ENCODE assay signal across 14 mouse cellular contexts in the genomic region with DNA sequence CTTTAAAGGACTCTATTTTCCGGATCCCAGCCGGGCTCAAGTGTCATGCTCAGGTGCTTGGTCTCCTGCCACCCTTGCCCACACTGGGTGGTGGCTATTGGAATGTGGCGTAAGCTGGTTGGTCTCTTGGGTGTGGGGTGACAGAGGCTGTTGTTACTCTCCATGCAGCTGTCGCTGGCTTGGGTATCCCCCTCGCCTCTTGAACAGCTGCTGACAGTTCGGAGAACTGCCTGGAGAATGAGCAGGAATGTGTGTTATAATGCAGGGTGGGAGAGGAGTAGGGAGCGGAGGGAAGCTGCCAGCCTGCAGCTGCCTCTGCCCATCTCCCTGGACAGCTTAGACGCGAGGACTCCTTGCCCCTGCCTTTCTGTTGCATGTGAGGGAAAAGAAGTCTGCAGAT. TPM values are rescaled to one million over a fixed set of nuclear protein-coding genes. Genes with fewer than 3 reads are reported as not detected.
DNase-seq lines count a peak whose midpoint lies in the region; ATAC-seq and TF ChIP-seq lines count a peak whose summit lies in the region.
"Had no signal": no experiment of that assay in that cellular context is flagged by ENCODE, and none has a peak within 500 bp of the region (broad histone marks: within the 10 kb centered on the region; RNA-seq: fewer than 3 reads in every experiment).

No protein-coding gene starts in this region.

- DNase-seq in embryonic facial prominence, embryonic 10.5 days (ENCODE audit: low spot score): no peak
- no peak for DNase-seq in lung, adult 2 months
- DNase-seq in left cerebral cortex, postnatal 14 days (ENCODE audit: low spot score in 2 of 2): no peak
- DNase-seq: kidney, postnatal 14 days; liver; thymus, postnatal 14 days had no signal

- no peak for ATAC-seq in embryonic facial prominence, embryonic 12.5 days (ENCODE audit: insufficient number of reproducible peaks, insufficient read depth, low FRiP score, low TSS enrichment)
- ATAC-seq in intestine, embryonic 15.5 days: no peak
- ATAC-seq in intestine, embryonic 16.5 days: no peak
- no peak for ATAC-seq in lung, embryonic 16.5 days (ENCODE audit: low read depth)
- ATAC-seq: forebrain, embryonic 14.5 days had no signal

- peaks cover 75% of the 10 kb centered on the region for H3K36me3 ChIP-seq in embryonic facial prominence, embryonic 12.5 days
- H3K36me3 ChIP-seq in embryonic facial prominence, embryonic 10.5 days (replicated peaks): peaks cover 100% of the 10 kb centered on the region
- peaks cover 51% of the 10 kb centered on the region for H3K36me3 ChIP-seq in intestine, embryonic 15.5 days
- H3K36me3 ChIP-seq in intestine, embryonic 16.5 days (ENCODE audit: control insufficient read depth, insufficient read depth, low read length): peaks cover 20% of the 10 kb centered on the region; the same call in 1 of the 2 replicates
- peaks cover 50% of the 10 kb centered on the region for H3K36me3 ChIP-seq in lung, embryonic 16.5 days (ENCODE audit: control insufficient read depth, insufficient read depth, low read length)
- peaks cover 55% of the 10 kb centered on the region for H3K36me3 ChIP-seq in macrophage (ENCODE audit: inconsistent target)

- no peak for TF ChIP-seq POLR2A in lung, adult 2 months (IDR thresholded peaks at IDR 0.05; ENCODE audit: borderline replicate concordance, extremely low read depth, low read depth, low read length)

- WGBS in embryonic facial prominence, embryonic 12.5 days: 79% methylated on average over 9 of the region's 9 CpGs
- WGBS in embryonic facial prominence, embryonic 10.5 days: 81% methylated on average over 9 of the region's 9 CpGs
- 80% methylated on average over 9 of the region's 9 CpGs for WGBS in intestine, embryonic 15.5 days
- WGBS in intestine, embryonic 16.5 days: 76% methylated on average over 9 of the region's 9 CpGs
- WGBS in lung, embryonic 16.5 days: 62% methylated on average over 9 of the region's 9 CpGs
- 47% methylated on average over 9 of the region's 9 CpGs for WGBS in lung, adult 2 months
- WGBS in macrophage (ENCODE audit: missing documents): 93% methylated on average over 7 of the region's 9 CpGs

- no peak overlapping the region for H3K4me2 ChIP-seq in embryonic facial prominence, embryonic 12.5 days (replicated peaks)
- no peak overlapping the region for H3K4me2 ChIP-seq in intestine, embryonic 15.5 days (replicated peaks)
- H3K4me2 ChIP-seq in intestine, embryonic 16.5 days (ENCODE audit: low read depth, low read length): no peak overlapping the region
- no peak overlapping the region for H3K4me2 ChIP-seq in lung, embryonic 16.5 days (ENCODE audit: low read depth, low read length)

- no peak for TF ChIP-seq CTCF in lung, adult 2 months (IDR thresholded peaks at IDR 0.05; ENCODE audit: insufficient read depth, low read length)

- no peak overlapping the region for H3K9ac ChIP-seq in embryonic facial prominence, embryonic 12.5 days
- H3K9ac ChIP-seq in intestine, embryonic 15.5 days: no peak overlapping the region
- H3K9ac ChIP-seq in intestine, embryonic 16.5 days (ENCODE audit: low read depth, low read length): no peak overlapping the region
- H3K9ac ChIP-seq in lung, embryonic 16.5 days (ENCODE audit: low read length): no peak overlapping the region

- H3K4me1 ChIP-seq in embryonic facial prominence, embryonic 12.5 days: peaks cover 3% of the 10 kb centered on the region
- H3K4me1 ChIP-seq in embryonic facial prominence, embryonic 10.5 days: peaks cover 48% of the 10 kb centered on the region
- H3K4me1 ChIP-seq in intestine, embryonic 15.5 days (replicated peaks): peaks cover 14% of the 10 kb centered on the region
- peaks cover 18% of the 10 kb centered on the region for H3K4me1 ChIP-seq in intestine, embryonic 16.5 days (ENCODE audit: control insufficient read depth, insufficient read depth, low read length)
- H3K4me1 ChIP-seq in lung, embryonic 16.5 days (replicated peaks; ENCODE audit: control insufficient read depth, insufficient read depth, low read length): peaks cover 56% of the 10 kb centered on the region
- H3K4me1 ChIP-seq in lung, adult 2 months (ENCODE audit: control insufficient read depth, insufficient read depth, low read length): peaks cover 53% of the 10 kb centered on the region

- peak overlapping the region; percentile 43 for H3K27ac ChIP-seq in embryonic facial prominence, embryonic 12.5 days
- H3K27ac ChIP-seq in embryonic facial prominence, embryonic 10.5 days (replicated peaks): no peak overlapping the region
- 0 out of 2 replicates have a peak overlapping the region, but pooled peaks have one; percentile 22 for H3K27ac ChIP-seq in intestine, embryonic 15.5 days
- no peak overlapping the region for H3K27ac ChIP-seq in intestine, embryonic 16.5 days (ENCODE audit: low read length)
- H3K27ac ChIP-seq in lung, embryonic 16.5 days (ENCODE audit: low read length): peak overlapping the region; percentile 78
- H3K27ac ChIP-seq in macrophage: peak overlapping the region; percentile 76

- H3K4me3 ChIP-seq in embryonic facial prominence, embryonic 12.5 days: no peak overlapping the region
- no peak overlapping the region for H3K4me3 ChIP-seq in embryonic facial prominence, embryonic 10.5 days
- H3K4me3 ChIP-seq in intestine, embryonic 15.5 days (replicated peaks): no peak overlapping the region
- H3K4me3 ChIP-seq in intestine, embryonic 16.5 days (ENCODE audit: low read length): no peak overlapping the region
- no peak overlapping the region for H3K4me3 ChIP-seq in lung, embryonic 16.5 days (ENCODE audit: low read length)
- H3K4me3 ChIP-seq in lung, adult 2 months (replicated peaks; ENCODE audit: extremely low read depth, low read depth, low read length): no peak overlapping the region
- no peak overlapping the region for H3K4me3 ChIP-seq in macrophage (ENCODE audit: inconsistent target)
- H3K4me3 ChIP-seq: hindbrain, embryonic 10.5 days had no signal

- intact Hi-C loops in left cerebral cortex, postnatal 14 days (cut with DNase I): no loop called here

- H3K79me2 ChIP-seq in macrophage (ENCODE audit: inconsistent target): peaks cover 100% of the 10 kb centered on the region

- H3K27me3 ChIP-seq in embryonic facial prominence, embryonic 12.5 days: no peaks in the 10 kb centered on the region
- no peaks in the 10 kb centered on the region for H3K27me3 ChIP-seq in embryonic facial prominence, embryonic 10.5 days (replicated peaks; ENCODE audit: low read depth, poor library complexity, severe bottlenecking)
- no peaks in the 10 kb centered on the region for H3K27me3 ChIP-seq in intestine, embryonic 15.5 days (replicated peaks)
- H3K27me3 ChIP-seq in intestine, embryonic 16.5 days (replicated peaks; ENCODE audit: control insufficient read depth, insufficient read depth, low read length): no peaks in the 10 kb centered on the region
- no peaks in the 10 kb centered on the region for H3K27me3 ChIP-seq in lung, embryonic 16.5 days (ENCODE audit: control insufficient read depth, insufficient read depth, low read depth, low read length)

- H3K9me3 ChIP-seq in embryonic facial prominence, embryonic 12.5 days: no peaks in the 10 kb centered on the region
- no peaks in the 10 kb centered on the region for H3K9me3 ChIP-seq in embryonic facial prominence, embryonic 10.5 days
- H3K9me3 ChIP-seq in intestine, embryonic 15.5 days: no peaks in the 10 kb centered on the region
- H3K9me3 ChIP-seq in intestine, embryonic 16.5 days (ENCODE audit: control insufficient read depth, low read length): no peaks in the 10 kb centered on the region
- no peaks in the 10 kb centered on the region for H3K9me3 ChIP-seq in lung, embryonic 16.5 days (ENCODE audit: control insufficient read depth, low read length)
- H3K9me3 ChIP-seq: G1E; hindbrain, embryonic 10.5 days had no signal

RNA-seq across cellular contexts. Expression of a gene that starts 22.9 kb away (rescaled TPM):
- polyA plus RNA-seq in embryonic facial prominence, embryonic 12.5 days (2016; fragmentation: Nextera tagmentation; extraction: Ambion mirVana): not detected in 2 replicates
- polyA plus RNA-seq in embryonic facial prominence, embryonic 10.5 days (2016; fragmentation: Nextera tagmentation; extraction: Ambion mirVana): not detected in 2 replicates
- not detected in 2 replicates for polyA plus RNA-seq in intestine, embryonic 15.5 days (2015; fragmentation: Nextera tagmentation; extraction: Ambion mirVana)
- polyA plus RNA-seq in intestine, embryonic 16.5 days (2015; fragmentation: Nextera tagmentation; extraction: Ambion mirVana): not detected in 2 replicates
- not detected in 2 replicates for polyA plus RNA-seq in lung, embryonic 16.5 days (2015; fragmentation: Nextera tagmentation; extraction: Ambion mirVana)
- 0.41 and 0.76 TPM in 2 replicates for polyA plus RNA-seq in lung, adult 2 months (2012; rRNA removed)
- not detected for total RNA-seq in macrophage (2018; cell fraction: chromatin; rRNA removed)
- not detected for total RNA-seq in macrophage (2018; cell fraction: cytosol; rRNA removed)
- not detected for total RNA-seq in macrophage (2018; cell fraction: nucleus; rRNA removed)
- polyA plus RNA-seq in macrophage (2018): not detected in 3 replicates
- total RNA-seq in left cerebral cortex, postnatal 14 days (2021): not detected
- total RNA-seq: G1E had no signal
- polyA plus RNA-seq: forebrain, embryonic 14.5 days; G1E; hindbrain, embryonic 10.5 days had no signal

RNA-seq across cellular contexts. Expression of a gene that starts 24.3 kb away (rescaled TPM):
- 117 and 123 TPM in 2 replicates for polyA plus RNA-seq in embryonic facial prominence, embryonic 12.5 days (2016; fragmentation: Nextera tagmentation; extraction: Ambion mirVana)
- 110 and 116 TPM in 2 replicates for polyA plus RNA-seq in embryonic facial prominence, embryonic 10.5 days (2016; fragmentation: Nextera tagmentation; extraction: Ambion mirVana)
- 60.4 and 61.2 TPM in 2 replicates for polyA plus RNA-seq in intestine, embryonic 15.5 days (2015; fragmentation: Nextera tagmentation; extraction: Ambion mirVana)
- polyA plus RNA-seq in intestine, embryonic 16.5 days (2015; fragmentation: Nextera tagmentation; extraction: Ambion mirVana): 41.5 and 43.7 TPM in 2 replicates
- 123 and 125 TPM in 2 replicates for polyA plus RNA-seq in lung, embryonic 16.5 days (2015; fragmentation: Nextera tagmentation; extraction: Ambion mirVana)
- polyA plus RNA-seq in lung, adult 2 months (2012; rRNA removed): 186 and 233 TPM in 2 replicates
- 100 to 1,000 TPM; 401 to 771 (median 585) TPM for total RNA-seq in macrophage (2018; cell fraction: chromatin; rRNA removed)
- total RNA-seq in macrophage (2018; cell fraction: cytosol; rRNA removed): 100 to 1,000 TPM; 114 to 210 (median 154) TPM
- 100 to 1,000 TPM; 216 to 483 (median 324) TPM for total RNA-seq in macrophage (2018; cell fraction: nucleus; rRNA removed)
- 83.0 to 111 TPM (median 86.2 TPM) in 3 replicates for polyA plus RNA-seq in macrophage (2018)
- total RNA-seq in left cerebral cortex, postnatal 14 days (2021): 100 to 1,000 TPM; 310 to 316 TPM

RNA-seq across cellular contexts. Expression of a gene that starts 54.3 kb away (rescaled TPM):
- polyA plus RNA-seq in embryonic facial prominence, embryonic 12.5 days (2016; fragmentation: Nextera tagmentation; extraction: Ambion mirVana): 184 and 185 TPM in 2 replicates
- polyA plus RNA-seq in embryonic facial prominence, embryonic 10.5 days (2016; fragmentation: Nextera tagmentation; extraction: Ambion mirVana): 229 and 231 TPM in 2 replicates
- 338 and 390 TPM in 2 replicates for polyA plus RNA-seq in intestine, embryonic 15.5 days (2015; fragmentation: Nextera tagmentation; extraction: Ambion mirVana)
- polyA plus RNA-seq in intestine, embryonic 16.5 days (2015; fragmentation: Nextera tagmentation; extraction: Ambion mirVana): 371 and 377 TPM in 2 replicates
- polyA plus RNA-seq in lung, embryonic 16.5 days (2015; fragmentation: Nextera tagmentation; extraction: Ambion mirVana): 354 and 367 TPM in 2 replicates
- polyA plus RNA-seq in lung, adult 2 months (2012; rRNA removed): 139 and 188 TPM in 2 replicates
- total RNA-seq in macrophage (2018; cell fraction: chromatin; rRNA removed): 10 to 100 TPM in 24 of 26 experiments, 1 to 10 TPM in 2; 6.9 to 42.1 (median 15.7) TPM
- 100 to 1,000 TPM in 20 of 26 experiments, 10 to 100 TPM in 6; 79.8 to 136 (median 115) TPM for total RNA-seq in macrophage (2018; cell fraction: cytosol; rRNA removed)
- 100 to 1,000 TPM in 1 of 26 experiments, 10 to 100 TPM in 25; 23.5 to 102 (median 68.8) TPM for total RNA-seq in macrophage (2018; cell fraction: nucleus; rRNA removed)
- 108 to 122 TPM (median 113 TPM) in 3 replicates for polyA plus RNA-seq in macrophage (2018)
- total RNA-seq in left cerebral cortex, postnatal 14 days (2021): 100 to 1,000 TPM; 114 to 123 TPM

RNA-seq across cellular contexts. Expression of a gene that starts 55.6 kb away (rescaled TPM):
- polyA plus RNA-seq in embryonic facial prominence, embryonic 12.5 days (2016; fragmentation: Nextera tagmentation; extraction: Ambion mirVana): 116 and 117 TPM in 2 replicates
- polyA plus RNA-seq in embryonic facial prominence, embryonic 10.5 days (2016; fragmentation: Nextera tagmentation; extraction: Ambion mirVana): 98.6 and 105 TPM in 2 replicates
- polyA plus RNA-seq in intestine, embryonic 15.5 days (2015; fragmentation: Nextera tagmentation; extraction: Ambion mirVana): 72.4 and 75.8 TPM in 2 replicates
- 61.1 and 61.5 TPM in 2 replicates for polyA plus RNA-seq in intestine, embryonic 16.5 days (2015; fragmentation: Nextera tagmentation; extraction: Ambion mirVana)
- polyA plus RNA-seq in lung, embryonic 16.5 days (2015; fragmentation: Nextera tagmentation; extraction: Ambion mirVana): 82.1 and 86.2 TPM in 2 replicates
- 46.7 and 51.4 TPM in 2 replicates for polyA plus RNA-seq in lung, adult 2 months (2012; rRNA removed)
- total RNA-seq in macrophage (2018; cell fraction: chromatin; rRNA removed): 100 to 1,000 TPM; 198 to 376 (median 277) TPM
- total RNA-seq in macrophage (2018; cell fraction: cytosol; rRNA removed): 10 to 100 TPM; 20.0 to 34.1 (median 23.1) TPM
- total RNA-seq in macrophage (2018; cell fraction: nucleus; rRNA removed): 100 to 1,000 TPM; 123 to 220 (median 167) TPM
- polyA plus RNA-seq in macrophage (2018): 23.7 to 38.1 TPM (median 25.0 TPM) in 3 replicates
- total RNA-seq in left cerebral cortex, postnatal 14 days (2021): 10 to 100 TPM; 53.6 to 55.1 TPM

Comparison
In these comparisons a context has a peak if more than half of its experiments do, and no peak if none do; other contexts are left out.
1. H3K27ac ChIP-seq: peak in embryonic facial prominence, embryonic 12.5 days (single experiment), intestine, embryonic 15.5 days (single experiment), lung, embryonic 16.5 days (single experiment) and macrophage (single experiment); none in embryonic facial prominence, embryonic 10.5 days (single experiment) and intestine, embryonic 16.5 days (single experiment).